Mouse (Mus musculus) CD4-positive, CD25-positive, alpha-beta regulatory T cell, adult 2 months (primary cell): ENCODE data around the gene Pfdn4.
A peak's percentile ranks its signal among the peaks of the same experiment; 100 is the strongest.

ENCODE experiments used
- DNase-seq: peaks from one replicate; pipeline ENCODE4 v3.0.0-alpha.2; 2012; ENCODE audit warnings: low read depth, low spot score

Pfdn4 gene

GRCm38 (mm10) chr2:170497091-170497566, 901 bp downstream of the Pfdn4 start, which contains the start of gene Cyp24a1:
Gene Cyp24a1, minus strand, starts transcription at chr2:170497145.
- DNase-seq, result no peak

GRCm38 (mm10) chr2:170498011-170498410, 1.8 kb downstream of the Pfdn4 start:
- no peak for DNase-seq

GRCm38 (mm10) chr2:170503343-170503742, 7.1 kb downstream of the Pfdn4 start:
- no peak for DNase-seq

DNA sequence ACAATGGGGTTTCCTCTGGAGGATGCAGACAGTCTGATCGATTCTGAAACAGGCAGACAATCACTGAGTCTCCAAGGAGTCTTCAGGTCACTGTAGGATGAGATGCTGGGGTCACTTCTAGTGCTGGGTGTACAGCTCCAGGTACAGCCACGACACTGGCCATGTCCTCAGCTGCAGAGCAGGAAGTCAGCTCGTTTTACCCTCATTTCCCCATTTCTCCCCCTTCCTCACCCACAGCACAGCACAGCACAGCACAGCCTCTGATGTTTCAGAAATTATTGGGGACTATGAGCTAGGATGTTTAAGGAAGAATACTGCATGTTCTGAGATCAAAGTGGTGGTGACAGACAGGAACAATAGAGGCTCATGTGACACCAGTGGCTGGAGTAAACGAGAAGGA, 7.8 kb downstream of the Pfdn4 start:
- DNase-seq, result no peak

GRCm38 (mm10) chr2:170507734-170508133, 11.5 kb downstream of the Pfdn4 start:
- DNase-seq, result peak; percentile 91

GRCm38 (mm10) chr2:170508821-170509220, 12.6 kb downstream of the Pfdn4 start:
- DNase-seq, result peak; percentile 87

DNA sequence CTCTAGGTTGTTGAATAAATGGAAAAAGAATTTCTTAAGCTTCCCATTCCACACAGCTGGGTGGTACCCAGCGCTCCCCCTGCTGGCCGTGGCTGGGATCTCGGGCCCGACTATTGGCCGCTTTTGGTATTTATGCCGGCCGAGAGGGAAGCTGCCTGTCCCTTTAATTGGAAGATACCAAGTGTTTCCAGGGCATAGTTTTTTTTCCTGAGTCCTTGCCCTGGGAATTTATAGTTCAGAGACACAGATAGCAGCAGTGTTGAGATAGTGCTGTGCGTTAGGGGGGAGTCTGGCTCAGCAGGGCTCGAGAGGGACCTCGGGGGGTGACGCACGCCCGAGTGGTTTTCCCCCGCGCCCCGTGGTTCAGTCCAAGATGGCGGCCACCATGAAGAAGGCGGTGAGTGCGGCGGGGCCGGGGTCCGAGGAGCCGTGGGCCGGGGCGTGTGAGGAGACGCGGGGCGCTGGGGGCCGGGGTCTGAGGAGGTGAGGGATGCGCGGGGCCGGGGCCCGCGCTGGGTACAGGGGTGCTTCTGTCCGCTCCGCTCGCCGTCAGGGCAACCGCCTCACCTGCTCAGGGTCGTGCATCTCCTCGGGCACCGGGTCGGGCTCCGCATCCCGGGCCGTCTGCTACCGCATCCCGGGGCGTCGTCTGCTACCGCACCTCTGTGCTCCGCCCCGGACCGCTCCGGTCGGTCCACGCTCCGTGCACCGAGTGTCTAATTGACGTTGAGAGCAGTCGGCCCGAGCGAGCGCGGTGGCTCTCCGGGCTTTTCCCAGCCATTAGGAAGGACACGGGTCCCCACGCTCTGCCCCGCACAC, 15.1 kb downstream of the Pfdn4 start:
- peak; percentile 93 for DNase-seq

DNA sequence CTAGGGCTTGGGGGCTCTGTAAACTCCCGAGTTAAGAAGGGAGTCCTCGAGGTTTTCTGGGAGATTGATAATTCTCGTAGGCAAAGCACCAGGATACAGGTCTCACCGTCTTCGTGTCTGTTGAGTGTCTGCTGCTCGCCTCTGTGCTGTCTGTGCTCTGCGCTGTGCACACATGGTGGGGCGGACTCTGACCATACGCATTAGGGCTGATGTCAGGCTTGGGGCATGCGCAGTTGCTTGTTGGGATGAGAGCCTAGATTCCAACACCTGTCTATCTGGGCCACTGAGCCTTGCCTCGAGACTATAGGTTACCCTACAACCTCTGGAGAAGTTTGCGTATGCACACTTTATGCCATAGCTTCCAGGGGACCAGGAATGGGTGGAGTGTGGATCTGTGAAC, 17.5 kb downstream of the Pfdn4 start:
- DNase-seq, result no peak

DNA sequence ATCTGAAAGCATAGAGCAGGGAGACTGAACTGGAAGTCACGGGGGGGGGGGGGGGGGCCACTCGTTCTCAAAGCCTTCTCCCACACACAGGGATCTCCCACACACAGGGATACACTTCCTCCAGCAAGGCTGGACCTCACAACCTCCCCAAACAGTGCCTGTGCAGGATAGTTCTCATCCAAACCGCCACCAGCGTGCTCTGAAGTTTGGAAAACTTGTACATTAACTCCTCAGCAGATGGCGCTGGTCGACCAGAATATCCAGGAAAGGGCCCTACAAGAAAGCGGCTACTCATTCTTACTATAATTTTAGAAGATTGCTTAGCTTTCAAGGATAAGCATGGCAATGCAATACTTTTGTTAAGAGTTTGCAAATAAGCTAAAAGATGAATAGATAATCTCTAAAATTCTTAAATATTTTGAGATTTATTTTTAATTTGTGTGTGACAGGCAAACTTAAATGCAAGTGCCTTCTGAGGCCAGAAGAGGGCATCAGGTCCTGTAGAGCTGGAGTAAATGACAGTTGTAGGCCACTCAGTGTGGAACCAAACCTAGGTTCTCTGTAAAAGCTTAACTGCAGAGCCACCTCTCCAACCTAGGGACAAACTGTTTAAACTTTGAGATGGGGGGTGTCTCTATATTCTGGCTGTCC, 24.2 kb downstream of the Pfdn4 start:
- peak; percentile 66 for DNase-seq

DNA sequence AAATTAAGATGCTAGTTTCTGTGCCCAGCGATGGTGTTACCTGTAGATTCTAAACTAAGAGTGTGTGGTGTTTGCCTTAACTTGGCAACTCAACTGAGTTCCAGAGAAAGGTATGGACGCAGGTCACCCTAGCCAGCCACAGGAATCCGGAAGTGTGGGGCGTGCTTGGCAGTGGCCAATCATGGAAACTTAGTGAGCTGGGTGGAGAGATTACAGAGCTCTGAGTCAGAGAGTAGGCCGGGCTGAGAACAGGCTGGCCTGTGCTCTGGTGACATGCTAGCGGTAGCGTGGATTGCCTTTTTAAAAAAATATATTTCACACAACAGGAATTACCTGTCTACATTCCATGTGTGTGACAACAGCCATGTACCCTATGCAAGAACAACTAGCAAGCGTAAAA, 30.3 kb downstream of the Pfdn4 start:
- no peak for DNase-seq

DNA sequence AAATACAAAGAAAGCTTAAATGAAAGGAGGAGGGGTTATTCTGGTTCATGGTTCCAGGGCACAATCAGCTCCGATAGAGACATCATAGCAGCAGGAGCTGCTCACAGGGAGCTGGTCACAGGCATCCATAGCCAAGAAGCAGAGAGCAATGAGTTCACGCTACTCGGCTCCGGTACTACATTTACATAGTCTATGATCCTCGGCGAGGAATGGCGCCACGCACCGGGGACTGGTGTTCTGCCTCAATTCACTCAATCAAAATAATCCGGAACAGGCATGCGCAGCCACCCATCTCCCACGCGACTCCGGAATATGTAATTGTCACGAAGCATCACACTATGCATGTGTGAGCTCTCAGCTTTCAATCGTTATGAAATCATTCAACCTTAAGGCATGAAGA, 31.8 kb downstream of the Pfdn4 start:
- DNase-seq, result no peak

GRCm38 (mm10) chr2:170529766-170530165, 33.5 kb downstream of the Pfdn4 start:
- DNase-seq, result no peak

GRCm38 (mm10) chr2:170530256-170530655, 34.0 kb downstream of the Pfdn4 start:
- no peak for DNase-seq

GRCm38 (mm10) chr2:170534116-170534802, 38.0 kb downstream of the Pfdn4 start:
- no peak for DNase-seq

DNA sequence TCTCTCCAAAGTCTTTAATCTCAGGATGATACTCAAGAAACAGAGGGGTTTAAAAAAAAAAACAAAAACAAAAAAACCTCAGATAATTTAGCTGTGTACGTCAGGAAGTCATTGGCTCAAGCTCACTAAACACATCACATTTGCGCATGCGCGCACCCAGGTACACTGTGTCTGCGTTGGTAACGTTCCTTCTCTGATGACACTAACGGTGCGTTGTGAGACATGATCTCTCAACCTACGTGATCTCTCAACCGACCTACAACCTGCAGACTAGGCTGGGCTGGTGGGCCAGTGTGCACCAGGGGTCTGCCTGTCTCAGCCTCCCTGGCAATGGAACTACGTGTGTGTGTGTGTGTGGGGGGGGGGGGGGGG, 38.6 kb downstream of the Pfdn4 start:
- DNase-seq, result no peak

DNA sequence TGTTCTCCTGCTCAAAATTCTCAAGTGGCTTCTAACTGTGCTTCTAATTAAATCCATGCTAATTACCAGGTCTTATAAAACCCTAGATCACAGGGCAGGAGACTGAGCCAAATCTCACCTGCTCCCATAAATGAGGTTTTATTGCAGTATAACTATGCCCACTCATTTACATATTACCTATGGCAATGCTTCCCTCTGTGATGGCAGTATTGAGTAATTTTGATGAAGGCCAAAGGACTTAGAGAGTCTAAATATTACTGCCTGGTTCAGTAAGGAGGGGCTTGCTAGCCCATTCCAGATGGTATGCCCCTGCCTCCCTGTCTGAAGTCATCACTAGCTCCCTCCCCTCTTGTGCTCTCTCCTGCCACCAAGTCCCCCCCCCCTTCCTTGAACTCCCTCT, 39.6 kb downstream of the Pfdn4 start:
- DNase-seq, result no peak

- DNase-seq, result no peak
These were observed 43.0 kb downstream of the Pfdn4 start for GRCm38 (mm10) chr2:170539211-170539610.

DNA sequence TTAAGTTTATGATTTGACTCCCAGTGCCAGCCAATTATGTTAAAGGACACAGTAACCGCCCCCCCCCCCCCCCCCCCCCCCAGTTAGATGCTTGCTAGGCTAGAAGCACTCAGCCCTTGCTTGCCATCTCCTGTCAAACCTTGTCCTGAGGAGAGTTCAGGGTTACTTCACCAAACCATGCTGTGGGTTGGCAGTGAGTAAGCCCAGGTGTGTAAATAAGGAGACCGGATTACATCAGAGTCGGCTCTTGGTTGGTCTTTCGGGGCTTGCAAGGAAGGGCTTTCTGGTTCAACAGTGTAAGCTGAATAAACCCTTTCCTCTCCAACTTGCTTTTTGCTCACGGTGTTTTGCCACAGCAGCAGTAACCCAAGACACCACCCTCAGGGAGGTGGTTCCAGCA, 47.4 kb downstream of the Pfdn4 start:
- no peak for DNase-seq

DNA sequence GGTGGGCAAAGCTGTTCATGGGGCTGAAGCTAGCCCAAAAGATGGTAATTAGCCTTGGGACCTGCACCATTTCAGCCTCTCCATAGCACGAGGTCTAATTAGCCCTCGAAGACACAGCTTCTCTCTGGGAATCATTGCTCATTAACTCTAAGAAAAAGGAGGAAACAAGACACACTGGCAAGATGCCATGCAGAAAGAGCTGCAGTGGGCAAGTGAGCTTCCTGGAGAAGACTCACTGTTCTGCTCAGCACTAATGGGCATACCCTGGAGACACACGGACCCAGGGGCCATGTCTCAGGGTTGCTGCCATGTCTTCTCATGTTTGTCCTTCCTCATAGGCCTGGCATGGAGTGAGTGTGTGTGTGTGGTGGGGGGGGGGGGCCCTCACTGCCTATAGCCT, 47.9 kb downstream of the Pfdn4 start:
- no peak for DNase-seq

DNA sequence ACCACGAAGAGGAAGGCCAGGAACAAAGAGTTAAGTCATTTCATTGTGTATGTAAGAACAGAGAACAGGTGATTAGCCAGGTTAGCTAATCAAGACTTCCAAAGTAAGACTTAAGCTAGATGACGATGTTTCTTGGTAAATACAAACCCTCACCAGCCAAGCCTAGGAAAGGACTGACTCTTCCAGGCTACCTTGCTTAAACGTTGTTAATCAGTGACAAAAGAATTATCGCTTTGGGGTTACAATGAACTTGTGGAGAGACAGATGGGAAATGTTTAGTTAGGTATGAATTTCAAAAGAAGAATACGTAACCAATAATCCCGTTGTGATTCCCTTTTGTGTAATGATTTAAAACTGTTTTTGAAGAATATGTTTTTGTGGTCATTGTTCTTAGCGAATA, 48.7 kb downstream of the Pfdn4 start:
- no peak for DNase-seq

DNA sequence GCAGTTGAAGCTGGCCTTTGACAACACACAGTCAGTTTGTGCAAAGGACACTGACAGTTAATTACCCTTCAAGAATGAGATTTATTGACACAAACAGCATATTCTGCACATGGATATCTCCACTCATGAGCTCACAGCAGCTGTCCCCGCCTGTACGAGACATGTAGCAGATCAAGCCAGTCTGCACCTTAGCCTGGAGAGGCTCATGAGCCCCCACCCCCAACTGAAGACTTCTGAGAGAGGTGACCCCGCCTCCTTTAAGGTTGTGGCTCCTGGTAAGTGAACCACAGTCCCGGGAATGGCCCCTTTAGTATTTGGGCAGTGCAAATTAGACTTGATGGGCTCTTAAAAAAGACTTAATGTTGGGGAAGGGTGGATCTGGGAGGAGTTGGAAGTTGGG, 49.5 kb downstream of the Pfdn4 start:
- DNase-seq, result no peak

DNA sequence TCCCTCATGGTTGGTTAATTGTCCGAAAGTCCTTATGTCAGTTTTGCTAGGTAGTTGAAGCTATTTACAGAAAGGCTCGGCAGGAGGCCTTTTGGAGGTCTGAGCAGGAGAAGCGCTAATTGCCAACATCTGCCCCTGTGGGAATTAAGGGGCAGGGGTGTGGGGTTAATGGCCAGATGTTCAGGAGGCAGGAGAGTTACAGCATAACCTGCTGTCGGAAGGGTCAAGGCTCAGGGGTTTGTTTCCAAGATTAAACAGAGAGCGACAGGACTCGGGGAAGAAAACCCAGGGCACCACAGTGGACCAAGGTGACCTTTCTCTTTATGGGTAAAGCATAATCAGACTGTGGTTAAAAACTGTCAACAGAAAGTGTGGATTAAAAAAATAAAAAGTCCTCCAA, 51.3 kb downstream of the Pfdn4 start:
- no peak for DNase-seq

DNA sequence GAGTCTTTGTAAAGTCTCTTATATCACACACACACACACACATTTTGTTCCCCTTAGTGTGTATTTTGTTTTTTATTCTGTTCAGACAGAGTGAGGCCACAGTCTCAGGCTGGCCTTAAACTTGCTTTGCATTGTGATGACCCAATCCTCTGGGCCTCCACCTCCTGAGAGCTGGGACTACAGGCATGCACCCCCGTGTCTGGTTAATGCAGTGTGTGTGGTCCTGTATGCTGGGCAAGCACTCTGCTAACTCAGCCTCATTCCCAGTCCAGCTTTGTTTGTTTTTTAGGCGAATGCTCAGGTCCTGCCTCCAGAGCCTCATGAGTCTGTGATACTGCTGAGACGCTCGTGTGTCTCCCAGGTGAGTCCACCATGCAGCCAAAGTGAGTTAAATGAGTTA, 51.8 kb downstream of the Pfdn4 start:
- no peak for DNase-seq
